Mouse (Mus musculus): ENCODE measurements around the gene Grin2a. TPM values are rescaled to one million over a fixed set of nuclear protein-coding genes. Genes with fewer than 3 reads are reported as not detected.

The Grin2a gene
- polyA plus RNA-seq, 1 experiment from 2014 or later: 8.0 TPM

- Histone ChIP-seq H3K4me1 (no peaks in the 10 kb centered on the region), H3K4me2 (no peak overlapping the region), H3K27ac (no peak overlapping the region), H3K9me3 (no peaks in the 10 kb centered on the region), H3K36me3 (replicated peaks) (no peaks in the 10 kb centered on the region), H3K4me3 (no peak overlapping the region), H3K27me3 (replicated peaks) (no peaks in the 10 kb centered on the region), H3K9ac (no peak overlapping the region)
- ATAC-seq (replicated peaks): no peak
- WGBS: 80% methylated on average over 7 of the region's 7 CpGs
These were observed 269.7 kb downstream of the Grin2a start for GRCm38 (mm10) chr16:9725578-9726113.

GRCm38 (mm10) chr16:9711398-9711797 lies 284.0 kb downstream of the Grin2a start:
- no peaks in the 10 kb centered on the region for H3K9me3 ChIP-seq
- WGBS: 92% methylated on average over 2 of the region's 2 CpGs
- H3K4me1 ChIP-seq: no peaks in the 10 kb centered on the region
- no peaks in the 10 kb centered on the region for H3K27me3 ChIP-seq (replicated peaks)
- H3K4me2 ChIP-seq: no peak overlapping the region
- no peak overlapping the region for H3K27ac ChIP-seq
- no peak for ATAC-seq (replicated peaks)
- H3K36me3 ChIP-seq (replicated peaks): no peaks in the 10 kb centered on the region
- H3K4me3 ChIP-seq: no peak overlapping the region
- no peak overlapping the region for H3K9ac ChIP-seq

- Histone ChIP-seq H3K27ac (no peak overlapping the region), H3K4me1 (no peaks in the 10 kb centered on the region), H3K4me3 (no peak overlapping the region), H3K9ac (no peak overlapping the region), H3K27me3 (replicated peaks) (no peaks in the 10 kb centered on the region), H3K9me3 (no peaks in the 10 kb centered on the region), H3K36me3 (replicated peaks) (no peaks in the 10 kb centered on the region), H3K4me2 (no peak overlapping the region)
- 63% methylated on average over 2 of the region's 2 CpGs for WGBS
- no peak for ATAC-seq (replicated peaks)
These were observed 285.4 kb downstream of the Grin2a start for GRCm38 (mm10) chr16:9709921-9710320.

- H3K36me3 ChIP-seq (replicated peaks): no peaks in the 10 kb centered on the region
- H3K4me1 ChIP-seq: no peaks in the 10 kb centered on the region
- H3K27ac ChIP-seq: no peak overlapping the region
- H3K4me3 ChIP-seq: no peak overlapping the region
- H3K9ac ChIP-seq: no peak overlapping the region
- WGBS: 72% methylated on average over 2 of the region's 2 CpGs
- H3K9me3 ChIP-seq: no peaks in the 10 kb centered on the region
- no peak overlapping the region for H3K4me2 ChIP-seq
- no peaks in the 10 kb centered on the region for H3K27me3 ChIP-seq (replicated peaks)
- no peak for ATAC-seq (replicated peaks)
These were observed 298.2 kb downstream of the Grin2a start for GRCm38 (mm10) chr16:9697141-9697540.

GRCm38 (mm10) chr16:9694081-9694480 lies 301.3 kb downstream of the Grin2a start:
- ATAC-seq (replicated peaks): no peak
- Histone ChIP-seq H3K27me3 (replicated peaks) (no peaks in the 10 kb centered on the region), H3K4me2 (no peak overlapping the region), H3K9ac (no peak overlapping the region), H3K4me3 (no peak overlapping the region), H3K27ac (no peak overlapping the region), H3K9me3 (no peaks in the 10 kb centered on the region), H3K36me3 (replicated peaks) (no peaks in the 10 kb centered on the region), H3K4me1 (no peaks in the 10 kb centered on the region)
- 85% methylated on average over 4 of the region's 4 CpGs for WGBS

- no peak for ATAC-seq (replicated peaks)
- Histone ChIP-seq H3K4me1 (no peaks in the 10 kb centered on the region), H3K4me2 (no peak overlapping the region), H3K9me3 (no peaks in the 10 kb centered on the region), H3K9ac (no peak overlapping the region), H3K36me3 (replicated peaks) (no peaks in the 10 kb centered on the region), H3K27me3 (replicated peaks) (no peaks in the 10 kb centered on the region), H3K4me3 (no peak overlapping the region), H3K27ac (no peak overlapping the region)
- 15% methylated on average over 1 of the region's 1 CpGs for WGBS
These were observed 306.7 kb downstream of the Grin2a start for GRCm38 (mm10) chr16:9688523-9689140.

- Histone ChIP-seq H3K27ac (no peak overlapping the region), H3K9ac (no peak overlapping the region), H3K4me1 (peaks cover 19% of the 10 kb centered on the region; the same call in 1 of the 2 replicates), H3K4me3 (no peak overlapping the region), H3K36me3 (replicated peaks) (no peaks in the 10 kb centered on the region), H3K27me3 (replicated peaks) (no peaks in the 10 kb centered on the region), H3K4me2 (no peak overlapping the region), H3K9me3 (no peaks in the 10 kb centered on the region)
- 81% methylated on average over 4 of the region's 4 CpGs for WGBS
- ATAC-seq (replicated peaks): no peak
These were observed 314.8 kb downstream of the Grin2a start for GRCm38 (mm10) chr16:9680572-9680971.

GRCm38 (mm10) chr16:9679994-9680393 lies 315.4 kb downstream of the Grin2a start:
- H3K36me3 ChIP-seq (replicated peaks): no peaks in the 10 kb centered on the region
- WGBS: 24% methylated on average over 5 of the region's 5 CpGs
- no peaks in the 10 kb centered on the region for H3K27me3 ChIP-seq (replicated peaks)
- no peak overlapping the region for H3K9ac ChIP-seq
- H3K4me1 ChIP-seq: peaks cover 19% of the 10 kb centered on the region; the same call in 1 of the 2 replicates
- no peak overlapping the region for H3K4me3 ChIP-seq
- no peak for ATAC-seq (replicated peaks)
- H3K9me3 ChIP-seq: no peaks in the 10 kb centered on the region
- no peak overlapping the region for H3K4me2 ChIP-seq
- no peak overlapping the region for H3K27ac ChIP-seq

GRCm38 (mm10) chr16:9678750-9679149 lies 316.6 kb downstream of the Grin2a start:
- H3K9ac ChIP-seq: no peak overlapping the region
- peaks cover 19% of the 10 kb centered on the region; the same call in 1 of the 2 replicates for H3K4me1 ChIP-seq
- no peaks in the 10 kb centered on the region for H3K27me3 ChIP-seq (replicated peaks)
- peak; percentile 67; the same call in 1 of the 2 replicates for ATAC-seq (replicated peaks)
- no peaks in the 10 kb centered on the region for H3K9me3 ChIP-seq
- no peak overlapping the region for H3K4me3 ChIP-seq
- 24% methylated on average over 7 of the region's 7 CpGs for WGBS
- no peak overlapping the region for H3K4me2 ChIP-seq
- H3K27ac ChIP-seq: no peak overlapping the region
- H3K36me3 ChIP-seq (replicated peaks): no peaks in the 10 kb centered on the region

- Histone ChIP-seq H3K4me3 (no peak overlapping the region), H3K9me3 (no peaks in the 10 kb centered on the region), H3K4me2 (no peak overlapping the region), H3K4me1 (peaks cover 19% of the 10 kb centered on the region), H3K27me3 (replicated peaks) (no peaks in the 10 kb centered on the region), H3K36me3 (replicated peaks) (no peaks in the 10 kb centered on the region), H3K27ac (no peak overlapping the region), H3K9ac (no peak overlapping the region)
- 28% methylated on average over 2 of the region's 2 CpGs for WGBS
- ATAC-seq (replicated peaks): peak; percentile 76
These were observed 323.0 kb downstream of the Grin2a start for GRCm38 (mm10) chr16:9672390-9672789.

GRCm38 (mm10) chr16:9671222-9671621 lies 324.1 kb downstream of the Grin2a start:
- no peak overlapping the region for H3K27ac ChIP-seq
- H3K36me3 ChIP-seq (replicated peaks): no peaks in the 10 kb centered on the region
- no peak overlapping the region for H3K4me2 ChIP-seq
- H3K27me3 ChIP-seq (replicated peaks): no peaks in the 10 kb centered on the region
- ATAC-seq (replicated peaks): no peak
- H3K4me3 ChIP-seq: no peak overlapping the region
- WGBS: 89% methylated on average over 1 of the region's 1 CpGs
- H3K4me1 ChIP-seq: peaks cover 19% of the 10 kb centered on the region
- no peak overlapping the region for H3K9ac ChIP-seq
- H3K9me3 ChIP-seq: no peaks in the 10 kb centered on the region

GRCm38 (mm10) chr16:9670750-9671161 lies 324.6 kb downstream of the Grin2a start:
- no peak overlapping the region for H3K9ac ChIP-seq
- H3K9me3 ChIP-seq: no peaks in the 10 kb centered on the region
- 0 out of 2 replicates have a peak, but pooled peaks have one; percentile 57 for ATAC-seq (replicated peaks)
- no peak overlapping the region for H3K4me3 ChIP-seq
- H3K4me1 ChIP-seq: peaks cover 19% of the 10 kb centered on the region
- H3K36me3 ChIP-seq (replicated peaks): no peaks in the 10 kb centered on the region
- WGBS: 62% methylated on average over 6 of the region's 6 CpGs
- H3K27ac ChIP-seq: peak overlapping the region; percentile 6; the same call in 1 of the 2 replicates
- H3K27me3 ChIP-seq (replicated peaks): no peaks in the 10 kb centered on the region
- H3K4me2 ChIP-seq: no peak overlapping the region

GRCm38 (mm10) chr16:9665896-9666295 lies 329.5 kb downstream of the Grin2a start:
- no peak overlapping the region for H3K9ac ChIP-seq
- no peaks in the 10 kb centered on the region for H3K9me3 ChIP-seq
- H3K36me3 ChIP-seq (replicated peaks): no peaks in the 10 kb centered on the region
- no peak for ATAC-seq (replicated peaks)
- 0 out of 2 replicates have a peak, but pooled peaks cover 12% of the 10 kb centered on the region for H3K4me1 ChIP-seq
- H3K4me3 ChIP-seq: no peak overlapping the region
- no peak overlapping the region for H3K4me2 ChIP-seq
- WGBS: 89% methylated on average over 4 of the region's 4 CpGs
- H3K27me3 ChIP-seq (replicated peaks): no peaks in the 10 kb centered on the region
- H3K27ac ChIP-seq: no peak overlapping the region
